Mouse (Mus musculus) bone marrow, adult 2 months (tissue): Measurements from ENCODE around the gene Prps2.

Experiments
- CTCF ChIP-seq: fragments of 200-500 bp; IDR thresholded peaks from 2 replicates; pipeline ENCODE4 v1.5.1; 2011; ENCODE audit warnings: low read length, control low read depth; ENCODE audit not compliant: control insufficient read depth, insufficient read depth
- POLR2A ChIP-seq: fragments of 200-500 bp; IDR thresholded peaks from 2 replicates; pipeline ENCODE4 v1.6.1; 2011; ENCODE audit warnings: low read depth, mild to moderate bottlenecking, control low read depth, low read length, borderline replicate concordance; ENCODE audit not compliant: control insufficient read depth

DNA sequence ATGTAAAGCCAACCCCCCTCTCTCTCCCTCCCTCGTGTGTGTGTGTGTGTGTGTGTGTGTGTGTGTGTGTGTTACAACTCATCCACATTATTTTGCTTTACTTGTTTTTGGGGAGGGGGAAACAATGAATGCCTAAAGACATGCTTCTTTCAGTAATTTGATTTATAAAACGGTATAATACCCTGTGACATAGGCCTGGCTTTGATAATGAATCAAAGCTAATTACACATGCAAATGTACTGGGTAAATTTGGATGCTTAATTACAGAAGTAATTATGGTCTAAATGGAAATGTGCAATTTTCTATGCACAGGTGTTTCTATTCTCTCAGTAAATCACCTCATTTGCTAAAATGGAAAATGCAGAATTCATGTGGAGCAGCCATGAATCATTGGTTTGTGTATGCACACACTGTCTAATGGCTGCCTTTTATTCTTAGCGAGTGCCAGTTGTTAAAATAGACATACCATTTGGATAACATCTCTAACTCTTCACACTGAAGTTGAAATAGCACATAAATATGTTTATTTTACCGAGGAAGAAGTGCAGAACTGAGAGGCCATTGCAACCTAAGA, 61.2 kb downstream of the Prps2 start:
- TF ChIP-seq CTCF (no peak), POLR2A (no peak)
